Mouse (Mus musculus) gastrocnemius, postnatal 25 days (tissue): ENCODE measurements around the gene Rimbp3. TPM values are rescaled to one million over a fixed set of nuclear protein-coding genes. Genes with fewer than 3 reads are reported as not detected.
"Not testable (repeated sequence)": the region's sequence is repeated elsewhere in the genome, so short reads cannot be mapped to it uniquely, and the experiment has no call there.

Experiments used
- DNase-seq: peaks from one replicate; pipeline ENCODE4 v3.0.0; 2022
- long read RNA-seq, 2 experiments: library from polyadenylated mRNA; stranded (forward); transcript quantifications; one replicate each; pipeline ENCODE4 v2.0.0; 2021
- total RNA-seq, 2 experiments: library from RNA; stranded (reverse); gene quantifications; 1 replicate in 1 of 2; 2 replicates in 1 of 2; pipeline ENCODE4 v1.2.3; 2021

Gene Rimbp3
- not detected for total RNA-seq
- long read RNA-seq, experiment 1 = 0 reads
- long read RNA-seq, experiment 2 = 0 reads

DNA sequence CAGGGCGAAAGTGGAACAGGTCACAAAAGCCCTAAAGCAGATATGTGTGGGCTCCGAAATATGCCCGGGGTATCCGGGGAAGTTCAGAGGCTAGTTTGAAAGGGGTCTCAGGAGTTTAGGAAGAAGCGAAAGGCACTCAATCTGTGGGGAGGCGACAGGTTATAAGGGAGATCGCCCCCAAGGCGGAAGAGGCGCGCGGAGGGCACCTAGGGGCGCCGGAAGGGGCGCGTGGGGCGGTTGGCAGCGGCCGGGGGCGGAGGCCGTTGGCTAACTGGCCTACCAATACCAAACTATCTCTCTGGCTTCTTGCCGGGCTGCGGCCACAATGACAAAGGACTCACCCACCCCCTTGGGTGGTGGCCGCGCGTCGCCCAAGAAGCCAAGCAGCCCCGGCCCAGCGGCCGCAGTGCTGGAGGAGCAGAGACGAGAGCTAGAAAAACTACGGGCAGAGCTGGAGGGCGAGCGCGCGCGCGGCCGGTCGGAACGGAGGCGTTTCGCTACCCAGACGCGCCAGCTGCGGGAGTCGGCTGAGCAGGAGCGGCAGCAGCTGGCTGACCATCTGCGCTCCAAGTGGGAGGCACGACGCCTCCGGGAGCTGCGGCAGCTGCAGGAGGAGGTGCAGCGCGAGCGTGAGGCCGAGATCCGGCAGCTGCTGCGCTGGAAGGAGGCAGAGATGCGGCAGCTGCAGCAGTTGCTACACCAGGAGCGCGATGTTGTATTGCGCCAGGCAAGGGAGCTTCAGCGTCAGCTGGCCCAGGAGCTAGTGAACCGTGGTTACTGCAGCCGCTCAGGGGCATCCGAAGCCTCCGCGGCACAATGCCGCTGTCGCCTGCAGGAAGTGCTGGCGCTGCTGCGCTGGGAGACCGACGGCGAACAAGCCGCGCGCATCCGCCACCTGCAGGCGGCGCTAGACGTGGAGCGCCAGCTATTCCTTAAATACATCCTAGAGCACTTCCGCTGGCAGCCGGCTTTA is at the start of gene Rimbp3:
Rimbp3 (plus strand) TSS at position 215 of the 973 bp plus-strand sequence.
- DNase-seq = peak; percentile 69

DNA sequence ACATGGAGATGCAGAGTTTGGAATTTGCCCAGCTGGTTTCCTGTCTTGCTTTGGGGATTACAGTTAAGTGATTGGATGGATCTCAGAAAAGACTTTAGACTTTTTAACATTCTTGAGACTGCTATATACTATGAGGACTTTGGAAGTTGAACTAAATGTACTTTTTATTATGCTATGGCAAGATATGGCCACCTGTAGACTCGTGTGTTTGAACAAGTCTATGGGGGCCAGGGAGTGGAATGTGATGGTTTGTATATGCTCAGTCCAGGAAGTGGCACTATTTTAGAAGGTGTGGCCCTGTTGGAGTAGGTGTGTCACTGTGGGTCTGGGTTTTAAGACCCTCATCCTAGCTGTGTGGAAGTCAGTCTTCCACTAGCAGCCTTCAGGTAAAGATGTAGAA is 42.9 kb upstream of the Rimbp3 start:
- not testable (repeated sequence) for DNase-seq

DNA sequence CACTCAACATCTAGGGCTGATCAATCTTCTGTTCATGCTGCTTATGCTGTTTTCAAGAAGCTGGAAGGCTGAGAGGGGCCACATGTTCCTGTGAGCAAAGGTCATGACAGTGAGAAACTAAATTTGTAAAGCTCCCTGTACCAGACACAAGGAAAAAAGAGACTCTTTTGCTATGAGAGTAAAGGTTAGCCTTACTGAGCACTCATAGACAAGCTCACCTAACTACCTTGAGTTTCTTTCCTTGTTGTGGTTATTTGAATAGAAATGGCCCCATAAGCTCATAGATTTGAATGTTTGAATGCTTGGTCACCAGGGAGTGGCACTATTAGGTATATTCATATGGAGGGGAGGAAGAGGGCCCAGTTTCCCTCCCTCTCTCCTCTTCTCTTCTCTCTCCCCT is 41.2 kb upstream of the Rimbp3 start:
- no peak for DNase-seq

DNA sequence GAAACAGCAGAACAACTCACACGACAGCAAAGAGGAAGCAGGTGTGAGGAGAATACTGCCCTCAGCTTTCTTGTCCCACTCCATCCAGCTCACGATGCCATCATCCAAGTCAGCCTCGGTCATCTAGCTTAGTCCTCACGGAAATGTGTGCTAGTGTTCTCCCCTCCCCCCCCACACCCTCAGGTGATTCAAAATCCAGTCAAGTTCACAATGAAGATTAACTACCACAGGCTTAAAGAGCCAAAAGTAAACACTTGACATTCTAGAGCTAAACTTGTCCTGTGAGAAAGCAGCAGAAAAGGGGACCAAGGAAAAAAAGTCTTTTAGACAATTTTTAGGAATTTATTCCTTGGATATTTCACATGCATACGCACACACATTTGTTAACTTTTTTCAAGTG is 40.4 kb upstream of the Rimbp3 start:
- DNase-seq = no peak

DNA sequence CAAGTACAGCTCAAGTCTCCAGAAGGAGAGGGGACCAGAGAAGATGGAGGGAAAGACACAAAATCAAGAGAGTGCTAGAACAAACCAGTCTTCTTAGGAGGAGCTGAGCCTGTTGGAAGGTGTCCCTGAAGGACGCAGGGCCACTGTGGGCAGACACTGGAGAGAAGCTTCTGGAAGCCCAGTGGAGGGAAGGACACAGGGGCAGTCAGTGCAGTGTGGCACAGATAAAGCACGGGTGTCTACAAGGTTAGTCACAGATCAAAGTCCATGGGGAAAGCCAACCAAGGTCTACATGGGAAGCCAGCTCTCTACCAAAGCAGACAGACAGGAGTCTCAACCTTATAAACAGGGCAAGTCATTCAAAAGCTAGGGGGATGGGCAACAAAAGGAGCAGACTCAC is 32.6 kb upstream of the Rimbp3 start:
- DNase-seq = no peak

DNA sequence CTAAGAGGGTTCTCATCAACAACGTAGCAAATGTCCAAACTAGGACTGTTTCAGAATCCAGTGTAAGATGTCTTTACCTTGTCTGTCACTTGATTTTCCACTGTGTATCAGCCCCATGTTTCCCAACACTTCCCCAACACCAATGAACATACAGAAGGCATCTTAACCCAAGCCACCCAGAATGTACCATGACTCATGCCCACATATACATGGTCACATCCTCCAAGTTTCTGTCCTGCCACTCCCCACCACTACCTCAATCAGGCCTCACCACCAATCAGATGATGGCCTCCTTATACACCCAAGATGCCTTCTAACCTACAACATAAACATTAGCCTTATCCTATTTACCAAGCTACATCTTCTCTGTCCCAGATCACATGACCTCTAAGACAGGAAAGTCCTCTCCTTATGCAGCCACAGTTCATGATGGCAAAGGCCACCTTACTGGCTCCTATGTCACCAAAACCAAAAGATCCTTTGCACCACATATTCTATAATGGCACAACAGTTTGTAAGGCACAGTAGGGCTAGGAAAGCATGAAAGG is 30.7 kb upstream of the Rimbp3 start:
- DNase-seq = no peak

DNA sequence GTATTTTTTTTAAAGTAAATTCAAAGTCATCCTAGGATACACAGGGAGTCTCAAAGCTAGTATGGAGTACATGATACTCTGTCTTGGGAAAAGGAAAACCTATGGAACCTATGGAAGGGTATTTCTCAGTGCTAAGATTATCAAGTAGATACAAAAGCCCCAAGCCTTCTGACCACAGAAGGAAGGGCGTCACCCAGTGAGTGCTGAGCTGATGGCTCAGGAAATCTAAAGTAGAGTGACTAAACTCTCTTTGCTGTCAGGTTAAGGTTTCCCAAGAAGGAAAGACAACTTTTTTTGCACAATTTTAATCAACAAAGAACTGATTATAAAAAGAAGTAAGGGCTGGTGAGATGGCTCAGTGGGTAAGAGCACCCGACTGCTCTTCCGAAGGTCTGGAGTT is 28.7 kb upstream of the Rimbp3 start:
- DNase-seq = no peak

DNA sequence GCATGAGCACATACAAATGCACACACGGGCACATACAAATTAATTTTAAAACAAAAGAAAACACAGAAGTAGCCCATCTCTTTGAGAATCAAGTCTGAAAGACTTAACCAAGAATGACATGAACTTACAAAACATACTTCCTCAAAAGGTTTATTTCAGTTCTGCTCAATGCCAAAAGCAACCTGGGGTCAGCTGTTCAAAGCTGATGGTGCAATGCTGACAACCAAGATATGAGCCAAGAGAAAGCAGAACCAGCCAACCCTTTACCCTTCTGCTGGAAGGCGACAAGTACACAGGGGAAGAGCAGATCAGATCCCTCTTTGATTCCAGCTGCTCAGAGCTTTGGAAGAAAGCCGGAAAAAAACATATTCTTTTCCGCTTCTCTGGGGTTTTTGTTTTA is 27.0 kb upstream of the Rimbp3 start:
- peak; percentile 48 for DNase-seq

DNA sequence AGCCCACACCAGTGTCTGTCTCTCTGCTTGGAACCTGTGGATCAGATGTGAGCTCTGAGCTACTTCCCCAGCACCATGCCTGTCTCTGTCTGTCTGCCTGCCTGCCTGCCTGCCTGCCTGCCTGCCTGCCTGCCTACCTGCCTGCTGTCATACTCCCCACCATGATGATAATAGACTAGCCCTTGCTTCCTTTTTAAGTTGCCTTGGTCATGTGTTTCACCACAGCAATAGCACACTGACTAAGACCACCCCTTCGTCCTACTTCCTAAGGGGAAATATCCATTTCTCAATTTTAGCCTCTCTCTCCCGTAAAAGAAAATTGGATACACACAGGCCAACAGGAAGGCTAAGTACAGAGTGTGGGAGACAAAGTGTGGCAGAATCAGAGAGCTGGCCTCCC is 26.3 kb upstream of the Rimbp3 start:
- DNase-seq = no peak

DNA sequence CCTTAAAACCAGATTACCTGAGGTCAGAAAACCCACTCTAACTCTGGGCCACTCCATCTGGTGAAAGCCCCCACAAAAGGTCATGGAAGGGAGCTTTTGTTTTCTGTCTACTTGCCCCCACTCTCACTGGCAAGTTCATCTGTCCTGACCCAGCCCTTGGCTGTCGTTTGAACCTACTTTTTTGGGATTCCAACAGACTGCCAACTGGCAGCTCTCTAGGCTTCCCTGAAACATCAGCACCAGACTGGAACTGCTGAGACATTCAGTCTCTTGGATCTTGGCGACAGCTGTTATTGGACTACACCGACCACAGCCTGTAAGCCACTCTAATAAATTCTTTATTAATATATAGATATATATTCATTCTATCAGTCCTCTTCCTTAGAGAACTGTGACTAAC is 25.4 kb upstream of the Rimbp3 start:
- peak; percentile 55 for DNase-seq

DNA sequence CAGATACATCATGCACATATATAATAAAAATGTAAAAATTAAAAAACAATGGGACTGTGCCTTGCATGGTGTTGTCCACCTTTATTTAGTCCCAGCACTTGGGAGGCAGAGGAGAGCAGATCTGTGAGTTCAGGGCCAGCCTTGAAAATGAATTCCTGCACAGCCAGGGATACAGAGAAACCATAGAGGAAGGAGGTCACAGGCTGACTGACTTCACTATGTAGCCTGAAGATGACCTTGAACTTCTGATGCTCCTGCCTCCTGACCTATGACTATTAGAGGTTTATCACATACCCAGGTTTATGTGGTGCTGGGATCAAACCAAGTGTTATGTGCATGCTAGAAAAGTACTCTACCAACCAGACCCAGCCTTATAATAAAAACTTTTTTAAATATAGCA is 22.9 kb upstream of the Rimbp3 start:
- DNase-seq = no peak

DNA sequence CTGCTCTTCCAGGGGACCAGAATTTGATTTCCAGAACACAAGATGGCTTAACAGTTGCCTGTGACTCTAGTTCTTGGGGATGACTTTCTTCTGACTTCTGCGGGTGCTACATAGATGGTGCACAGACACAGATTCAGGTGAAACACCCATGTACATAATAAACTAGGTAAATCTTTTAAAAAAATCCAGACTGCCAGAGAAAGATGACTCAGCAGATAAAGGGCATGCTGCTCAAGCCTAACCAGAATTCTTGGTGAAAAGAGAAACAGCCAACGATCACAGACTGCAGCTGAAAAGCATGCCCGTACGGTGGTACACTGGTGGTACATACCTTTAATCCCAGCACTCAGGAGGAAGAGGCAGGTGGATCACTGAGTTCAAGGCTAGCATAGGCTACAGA is 14.6 kb upstream of the Rimbp3 start:
- DNase-seq = no peak

DNA sequence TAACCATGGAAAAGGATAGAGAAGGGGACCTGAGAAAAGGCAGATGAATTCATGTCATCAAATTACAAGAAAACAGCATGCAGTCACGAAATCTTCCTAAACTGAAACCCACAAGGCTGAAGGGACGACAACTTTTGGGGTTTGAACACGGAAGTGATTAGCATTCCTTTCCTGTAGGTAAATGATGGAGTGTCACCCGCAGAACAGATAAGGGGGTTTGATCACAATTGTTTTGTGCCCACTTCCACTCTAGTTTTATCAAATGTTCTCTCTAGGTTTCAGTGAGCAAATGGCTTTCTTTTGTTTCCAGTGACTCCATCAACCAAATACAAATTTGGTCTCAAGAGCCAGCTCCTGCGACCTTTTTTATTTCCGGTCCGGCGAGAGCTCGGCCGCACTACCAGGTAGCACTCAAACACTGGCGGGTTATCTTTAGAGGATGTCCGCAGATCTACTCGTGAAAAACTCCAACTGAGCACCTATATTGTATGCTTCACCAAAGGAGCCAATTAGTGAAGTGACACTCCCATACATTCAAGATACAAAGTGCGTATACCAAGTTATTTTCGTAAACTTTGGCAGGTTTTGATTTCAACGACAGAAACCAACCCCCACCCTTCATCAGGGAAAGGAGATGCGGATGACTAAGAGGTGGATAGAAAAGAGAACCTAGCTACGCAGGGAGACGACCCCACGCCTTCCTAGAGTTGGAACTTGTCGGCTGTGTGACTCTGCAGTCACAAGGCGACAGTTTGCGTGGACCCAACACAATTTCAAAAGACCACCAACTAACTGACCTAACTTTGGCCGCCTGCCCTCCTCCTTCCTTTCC is 8.1 kb upstream of the Rimbp3 start:
- DNase-seq = no peak

DNA sequence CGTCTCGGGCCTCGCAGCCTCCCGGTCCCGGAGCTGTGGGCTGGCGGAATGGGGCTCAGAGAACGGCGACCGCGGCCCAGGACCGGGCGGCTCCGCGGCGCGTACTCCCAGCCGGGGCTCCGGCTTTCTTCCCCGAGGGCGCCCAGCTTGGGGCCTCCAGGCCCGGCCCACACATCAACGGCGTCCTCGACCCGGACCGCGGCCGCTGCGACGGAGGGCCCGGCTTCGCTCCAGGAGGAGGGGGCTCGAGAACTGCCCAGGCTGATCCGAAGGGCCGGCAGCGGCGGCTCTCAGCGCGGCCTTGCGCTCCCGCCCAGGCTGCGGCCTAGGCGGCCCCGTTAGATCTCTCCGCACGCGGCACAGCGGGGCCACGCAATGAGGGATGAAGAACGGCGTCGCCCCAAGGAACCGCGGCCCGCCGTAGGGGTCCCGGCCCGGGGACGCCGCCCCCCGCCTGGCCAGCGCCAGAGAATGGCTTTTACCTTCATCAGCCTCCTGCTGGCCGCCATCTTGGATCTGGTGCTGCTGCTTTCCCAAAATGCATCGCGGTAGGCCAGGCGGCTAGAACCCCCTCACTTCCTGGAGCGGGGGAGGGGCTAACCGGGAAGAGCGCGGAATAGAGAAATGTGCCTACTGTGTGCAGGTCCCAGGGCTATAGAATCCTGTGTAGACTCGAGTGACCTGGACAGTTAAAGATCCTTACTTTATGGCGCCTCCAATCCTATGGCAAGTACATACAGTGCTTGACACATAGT is 7.3 kb upstream of the Rimbp3 start:
- peak; percentile 77 for DNase-seq

DNA sequence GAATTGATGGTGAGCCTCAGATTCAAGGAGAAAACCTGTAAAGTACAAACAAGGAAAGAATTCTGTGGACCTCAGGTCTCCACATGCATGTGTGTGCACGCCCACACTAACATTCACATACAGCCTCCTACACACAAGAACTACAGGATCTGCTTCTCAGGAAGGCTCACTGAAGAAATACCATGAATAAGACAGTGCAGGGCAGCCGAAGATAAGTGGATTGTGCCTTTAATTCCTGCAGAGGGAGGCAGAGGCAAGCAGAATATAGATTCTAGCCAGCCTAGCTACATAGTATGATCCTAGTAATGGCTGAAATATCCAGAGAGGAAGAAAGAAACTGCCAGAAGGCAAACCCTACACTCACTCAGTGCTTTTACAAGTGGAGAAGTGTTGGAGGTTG is 6.4 kb upstream of the Rimbp3 start:
- DNase-seq = no peak

DNA sequence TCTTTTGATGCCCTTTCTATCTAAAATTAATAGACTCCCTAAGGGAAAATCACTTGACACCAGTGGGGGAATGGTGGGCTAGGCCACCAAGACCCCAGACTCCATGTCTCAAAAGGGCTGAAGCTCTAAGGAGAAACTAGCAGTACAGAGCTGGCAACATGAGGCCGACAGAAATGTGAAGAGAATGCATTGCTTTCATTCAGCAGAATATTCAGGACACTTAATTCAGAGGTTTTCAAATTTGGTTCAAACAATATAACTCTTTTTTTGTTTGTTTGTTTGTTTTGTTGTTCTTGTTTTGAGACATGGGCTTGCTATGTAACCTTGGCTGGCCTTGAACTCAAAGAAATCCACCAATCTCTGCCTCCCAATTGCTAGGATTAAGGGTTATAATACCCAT is 5.9 kb upstream of the Rimbp3 start, which contains the start of gene Ube2l3:
Ube2l3 (minus strand) TSS at position 101 of the 400 bp plus-strand sequence.
- no peak for DNase-seq

DNA sequence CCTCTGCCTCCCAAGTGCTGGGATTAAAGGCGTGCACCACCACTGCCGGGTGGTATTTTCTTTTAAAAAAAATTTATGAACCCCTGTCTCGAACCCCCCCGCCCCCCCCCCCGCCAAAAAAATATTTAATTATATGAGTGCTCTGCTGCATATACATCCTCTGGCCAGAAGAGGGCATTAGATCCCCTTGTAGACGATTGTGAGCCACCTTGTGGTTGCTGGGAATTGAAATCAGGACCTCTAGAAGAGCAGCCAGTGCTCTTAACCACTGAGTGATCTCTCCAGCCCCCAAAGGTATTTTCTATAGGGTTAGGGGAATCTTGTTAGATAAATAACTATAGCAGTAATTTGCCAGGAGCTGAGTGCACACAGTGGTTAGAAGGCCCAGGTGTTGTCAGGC is 3.4 kb upstream of the Rimbp3 start:
- DNase-seq = no peak

DNA sequence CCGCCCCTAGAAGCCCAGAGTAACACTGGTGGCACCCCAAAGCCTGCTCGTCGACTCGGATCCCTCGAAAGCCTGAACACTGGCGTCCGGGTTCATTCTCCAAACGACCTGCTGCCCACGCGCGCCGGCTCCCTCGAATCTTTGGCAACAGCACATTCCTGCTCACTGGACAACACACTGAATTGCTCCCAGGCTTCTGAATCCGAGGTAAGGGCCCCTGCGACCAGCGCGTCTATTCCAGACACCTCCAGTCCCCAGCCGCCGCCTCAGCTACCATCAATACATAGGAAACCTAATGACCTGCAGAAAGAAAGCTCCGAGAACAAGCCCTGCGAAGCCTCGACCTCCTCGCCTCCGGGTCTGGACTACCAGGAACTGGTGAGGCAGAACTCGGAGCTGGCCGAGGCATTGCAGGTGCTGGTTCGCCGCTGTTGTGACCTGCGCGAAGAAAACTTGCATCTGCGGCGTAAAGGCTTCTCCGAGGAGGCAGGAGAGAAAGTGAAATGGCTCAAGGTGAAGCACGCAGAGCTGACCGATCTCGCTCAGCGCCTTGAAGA is 1.1 kb downstream of the Rimbp3 start:
- DNase-seq = no peak

DNA sequence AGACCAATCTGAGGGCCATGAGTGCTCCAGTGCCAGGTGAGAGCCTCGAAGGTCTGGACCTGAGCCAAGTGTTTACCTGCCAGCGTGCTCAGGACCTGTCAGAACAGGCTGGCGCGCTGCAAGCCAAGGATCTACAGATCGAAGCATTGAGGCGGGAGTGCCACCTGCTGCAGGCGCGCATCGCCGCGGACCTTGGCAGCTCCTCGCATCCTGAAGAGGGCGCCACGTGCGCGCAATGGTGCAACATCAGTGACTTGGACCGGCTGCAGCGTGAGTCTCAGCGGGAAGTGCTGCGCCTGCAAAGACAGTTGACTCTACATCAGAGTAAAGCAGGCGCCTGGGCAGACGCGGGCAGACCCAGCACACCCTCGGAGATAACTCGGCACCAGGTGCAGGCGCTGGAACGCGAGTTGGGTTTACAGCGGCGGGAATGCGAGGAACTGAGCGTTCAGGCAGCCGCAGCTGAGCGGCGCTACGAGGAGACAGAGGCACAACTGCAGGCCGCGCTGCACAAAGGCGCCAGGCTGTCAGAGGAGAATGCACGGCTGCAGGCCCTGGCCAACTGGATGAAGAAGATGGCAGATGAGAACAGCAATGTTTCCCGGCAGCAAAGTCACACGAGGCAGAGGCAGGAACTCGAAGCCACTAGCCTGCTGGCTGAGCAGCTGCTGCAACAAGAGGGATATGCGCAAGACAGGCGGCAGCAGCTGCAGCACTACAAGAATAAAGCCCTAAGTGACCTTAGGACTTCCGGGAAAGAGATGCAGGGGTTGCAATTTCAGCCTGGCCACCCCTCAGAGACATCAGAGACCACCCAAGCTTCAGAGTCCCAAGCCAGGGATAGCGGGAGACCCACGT is 1.8 kb downstream of the Rimbp3 start:
- DNase-seq = peak; percentile 81

DNA sequence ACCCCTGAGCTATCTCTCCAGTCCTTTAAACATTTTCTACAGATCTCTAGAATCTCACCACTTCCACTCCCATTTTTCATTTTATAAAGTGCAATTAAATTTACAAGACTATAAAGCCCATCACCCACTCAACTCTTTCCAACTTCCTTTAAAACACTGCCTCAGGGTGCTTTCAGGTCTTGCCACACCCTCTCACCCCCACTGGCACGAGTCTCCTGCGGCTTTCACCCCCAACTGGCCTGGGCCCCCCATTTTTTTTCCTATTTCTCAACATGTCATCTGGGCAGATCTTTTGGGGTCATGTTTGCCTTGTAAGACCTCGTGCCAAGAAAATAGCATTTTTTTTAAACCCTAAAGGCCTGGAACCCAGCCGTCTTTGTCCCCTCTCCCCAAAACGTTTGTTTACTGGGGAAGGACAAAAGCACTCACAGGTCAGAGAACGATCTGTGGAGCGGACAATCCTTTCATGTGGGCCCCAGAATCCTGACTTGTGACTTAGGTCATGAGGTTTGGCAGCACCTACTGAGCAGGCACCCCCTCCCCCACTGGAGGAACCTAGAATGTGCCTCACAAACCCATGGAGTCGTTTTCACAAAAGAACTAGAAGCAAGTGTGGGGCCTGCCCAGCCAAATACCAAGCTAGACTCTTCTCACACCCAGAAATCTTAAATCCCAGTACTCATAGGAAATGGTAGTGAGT is 8.7 kb downstream of the Rimbp3 start:
- DNase-seq = no peak
